Mouse (Mus musculus) 3134 (cell line): ENCODE measurements around the gene Ikzf3.
A peak's percentile ranks its signal among the peaks of the same experiment; 100 is the strongest.

Experiments
- DNase-seq: peaks from one replicate; pipeline ENCODE4 v3.0.0-alpha.2; 2011; ENCODE audit warnings: low spot score; ENCODE audit not compliant: insufficient read length; ENCODE audit errors: extremely low read depth

The Ikzf3 gene

GRCm38 (mm10) chr11:98476434-98476807, 69.4 kb downstream of the Ikzf3 start:
- no peak for DNase-seq

GRCm38 (mm10) chr11:98475630-98476433, 70.0 kb downstream of the Ikzf3 start:
- no peak for DNase-seq

GRCm38 (mm10) chr11:98474967-98475366, 70.9 kb downstream of the Ikzf3 start:
- DNase-seq, result no peak

- DNase-seq, result no peak
These were observed 71.8 kb downstream of the Ikzf3 start for GRCm38 (mm10) chr11:98473916-98474479.

GRCm38 (mm10) chr11:98472696-98473095, 73.1 kb downstream of the Ikzf3 start:
- DNase-seq, result no peak

- DNase-seq, result no peak
These were observed 75.0 kb downstream of the Ikzf3 start for GRCm38 (mm10) chr11:98470795-98471194.

- DNase-seq, result no peak
These were observed 75.8 kb downstream of the Ikzf3 start for GRCm38 (mm10) chr11:98469761-98470714.

- no peak for DNase-seq
These were observed 81.3 kb downstream of the Ikzf3 start for GRCm38 (mm10) chr11:98464516-98464915.

- DNase-seq, result no peak
These were observed 81.9 kb downstream of the Ikzf3 start for GRCm38 (mm10) chr11:98463911-98464310.

- no peak for DNase-seq
These were observed 83.6 kb downstream of the Ikzf3 start for GRCm38 (mm10) chr11:98462255-98462654.

GRCm38 (mm10) chr11:98461109-98461720, 84.6 kb downstream of the Ikzf3 start:
- DNase-seq, result no peak

GRCm38 (mm10) chr11:98459860-98460259, 86.0 kb downstream of the Ikzf3 start:
- DNase-seq, result no peak

GRCm38 (mm10) chr11:98459071-98459741, 86.6 kb downstream of the Ikzf3 start:
- no peak for DNase-seq

GRCm38 (mm10) chr11:98458121-98458990, 87.5 kb downstream of the Ikzf3 start:
- no peak for DNase-seq

- peak; percentile 81 for DNase-seq
These were observed 88.3 kb downstream of the Ikzf3 start for GRCm38 (mm10) chr11:98457367-98458120.

GRCm38 (mm10) chr11:98456945-98457344, 88.9 kb downstream of the Ikzf3 start:
- DNase-seq, result no peak

GRCm38 (mm10) chr11:98456545-98456944, 89.3 kb downstream of the Ikzf3 start:
- no peak for DNase-seq

GRCm38 (mm10) chr11:98455484-98455883, 90.3 kb downstream of the Ikzf3 start:
- no peak for DNase-seq
